ENCODE assay signal across 19 mouse cellular contexts in genomic region chr4:151515316-151515715, GRCm38 (mm10).
DNase-seq lines count a peak whose midpoint lies in the region; ATAC-seq and TF ChIP-seq lines count a peak whose summit lies in the region.
"Had no signal": no experiment of that assay in that cellular context is flagged by ENCODE, and none has a peak within 500 bp of the region (broad histone marks: within the 10 kb centered on the region; RNA-seq: fewer than 3 reads in every experiment).

No protein-coding gene starts in this region.

- no peak for ATAC-seq in erythroblast, adult 5-6 weeks (replicated peaks; ENCODE audit: low FRiP score, poor library complexity, severe bottlenecking)
- ATAC-seq: forebrain, embryonic 14.5 days; forebrain, embryonic 16.5 days had no signal

- H3K9ac ChIP-seq in ES-E14 (ENCODE audit: insufficient read depth, low read depth, low read length, poor library complexity, severe bottlenecking), result no peak overlapping the region
- H3K9ac ChIP-seq: embryonic facial prominence, embryonic 12.5 days; forebrain, embryonic 12.5 days had no signal

- H3K9me3 ChIP-seq in ES-E14 (ENCODE audit: control insufficient read depth, insufficient read depth, low read depth, low read length), result no peaks in the 10 kb centered on the region
- H3K9me3 ChIP-seq: forebrain, embryonic 10.5 days; forebrain, embryonic 12.5 days had no signal

- no peak overlapping the region for H3K27ac ChIP-seq in ES-E14 (ENCODE audit: insufficient read depth, low read depth, low read length, poor library complexity, severe bottlenecking)
- H3K27ac ChIP-seq: embryonic facial prominence, embryonic 10.5 days; embryonic facial prominence, embryonic 12.5 days; forebrain, embryonic 10.5 days; forebrain, embryonic 12.5 days had no signal

- H3K36me3 ChIP-seq in ES-E14 (ENCODE audit: control insufficient read depth, insufficient read depth, low read length, poor library complexity, severe bottlenecking), result no peaks in the 10 kb centered on the region
- H3K36me3 ChIP-seq: embryonic facial prominence, embryonic 10.5 days; embryonic facial prominence, embryonic 12.5 days; forebrain, embryonic 10.5 days; forebrain, embryonic 12.5 days had no signal

- DNase-seq in ES-CJ7 (ENCODE audit: low read depth, low spot score) (peak; percentile 16), ES-E14 (ENCODE audit: low read depth, low spot score) (peak; percentile 34), ZHBTc4 (ENCODE audit: low read depth, low spot score) (peak; percentile 79)
- no peak for DNase-seq in adrenal gland, postnatal 36 days
- DNase-seq: adrenal gland, adult 2 months; adrenal gland, postnatal 10 days; adrenal gland, postnatal 25 days; cerebellum, adult 2 months; cerebellum, adult 9-10 months; cerebellum, postnatal 10 days; cerebellum, postnatal 25 days had no signal

- no peak overlapping the region for H3K4me3 ChIP-seq in ES-E14 (ENCODE audit: insufficient read depth in 1 of 2, low read depth in 1 of 2, low read length in 2 of 2, poor library complexity in 1 of 2, severe bottlenecking in 1 of 2)
- H3K4me3 ChIP-seq: embryonic facial prominence, embryonic 10.5 days; embryonic facial prominence, embryonic 12.5 days; erythroblast, embryonic 14.5 days; forebrain, embryonic 10.5 days; forebrain, embryonic 12.5 days had no signal

- H3K4me1 ChIP-seq in ES-E14 (ENCODE audit: control insufficient read depth in 2 of 2, insufficient read depth in 2 of 2, low read length in 2 of 2, poor library complexity in 1 of 2), result no peaks in the 10 kb centered on the region

- in situ Hi-C loops in ES-E14 (cut with MboI; ENCODE audit: low sequenced_read_pairs in 2 of 2, unreplicated experiment in 2 of 2), result no loop called here

TF ChIP-seq in ES-E14, 5 proteins besides CTCF, POLR2A, EP300 and RAD21:
- TF ChIP-seq ZC3H11A (IDR thresholded peaks at IDR 0.05; ENCODE audit: borderline replicate concordance, low read depth, low read length), result no peak
- no peak for TF ChIP-seq ZNF384 (IDR thresholded peaks at IDR 0.05; ENCODE audit: low read depth, low read length)
- TF ChIP-seq MAFK (IDR thresholded peaks at IDR 0.05; ENCODE audit: insufficient read depth, low read depth, low read length), result no peak
- no peak for TF ChIP-seq CHD2 (IDR thresholded peaks at IDR 0.05; ENCODE audit: low read depth, low read length)
- no peak for TF ChIP-seq HCFC1 (IDR thresholded peaks at IDR 0.05; ENCODE audit: borderline replicate concordance, insufficient read depth, low read length)
TF ChIP-seq in ES-E14: peak in this region for 0.

Comparison
In these comparisons a context has a peak if more than half of its experiments do, and no peak if none do; other contexts are left out.
1. DNase-seq: peak in ES-CJ7 (single experiment), ES-E14 (single experiment) and ZHBTc4 (single experiment); none in adrenal gland, postnatal 36 days (0 of 2).